Mouse (Mus musculus): ENCODE data around the gene Snrpe. TPM values are rescaled to one million over a fixed set of nuclear protein-coding genes. Genes with fewer than 3 reads are reported as not detected.

The Snrpe gene
- polyA plus RNA-seq, 1 experiment: 59.6 TPM

Other genes starting within 250 kb of the Snrpe start
- 0.81 and 1.0 TPM in 2 replicates for gene Etnk2, start 246.7 kb downstream of the Snrpe start, polyA plus RNA-seq (2012; rRNA removed)
- 52.1 and 79.5 TPM in 2 replicates for gene Sox13, start 185.9 kb downstream of the Snrpe start, polyA plus RNA-seq (2012; rRNA removed)
- gene Zbed6, start 50.6 kb upstream of the Snrpe start, polyA plus RNA-seq (2012; rRNA removed): 1.4 and 4.7 TPM in 2 replicates
- 1.0 and 3.0 TPM in 2 replicates for gene Gm38394, start 51.0 kb upstream of the Snrpe start, polyA plus RNA-seq (2012; rRNA removed)
- gene Lax1, start 79.8 kb upstream of the Snrpe start, polyA plus RNA-seq (2012; rRNA removed): 9.5 and 15.7 TPM in 2 replicates
- gene Atp2b4, start 190.8 kb upstream of the Snrpe start, polyA plus RNA-seq (2012; rRNA removed): 9.7 and 16.4 TPM in 2 replicates

Measured in large intestine, adult 2 months (tissue).